Mouse (Mus musculus) heart, embryonic 14.5 days (tissue): ENCODE results near the gene Nubp1. TPM values are rescaled to one million over a fixed set of nuclear protein-coding genes. Genes with fewer than 3 reads are reported as not detected.

Source experiments
- ATAC-seq: fragments of 200-750 bp; cut with Nextera tagmentation; 2 replicates; pipeline ENCODE4 v1.8.0; 2017; ENCODE audit warnings: low read depth, moderate TSS enrichment; ENCODE audit not compliant: insufficient number of reproducible peaks, insufficient read depth, low FRiP score
- H3K27ac ChIP-seq, 2 experiments: fragments of 200-500 bp in 1 of 2; fragments of 300-500 bp in 1 of 2; sonication (generic) in 1 of 2; replicated peaks in 1 of 2; 2 replicates each; pipeline ENCODE4 v1.5.1; 2012 to 2014; ENCODE audit warnings: low read depth in 2 of 2, low read length in 2 of 2, control low read depth in 1 of 2, mild to moderate bottlenecking in 1 of 2, mixed read lengths in 1 of 2; ENCODE audit not compliant: control insufficient read depth in 1 of 2, insufficient read depth in 1 of 2
- H3K27me3 ChIP-seq: fragments of 300-500 bp; sonication (generic); 2 replicates; pipeline ENCODE4 v1.6.1; 2014; ENCODE audit warnings: mild to moderate bottlenecking, low read length, control low read depth; ENCODE audit not compliant: control insufficient read depth, insufficient read depth
- H3K36me3 ChIP-seq: fragments of 300-500 bp; sonication (generic); 2 replicates; pipeline ENCODE4 v1.6.1; 2014; ENCODE audit warnings: mild to moderate bottlenecking, control low read depth, low read length, mixed read lengths; ENCODE audit not compliant: control insufficient read depth, insufficient read depth
- H3K4me1 ChIP-seq, 2 experiments: fragments of 200-500 bp in 1 of 2; fragments of 300-500 bp in 1 of 2; sonication (generic) in 1 of 2; 2 replicates each; pipeline ENCODE4 v1.6.1; 2012 to 2014; ENCODE audit warnings: low read length in 2 of 2, control low read depth in 1 of 2, mixed read lengths in 1 of 2; ENCODE audit not compliant: control insufficient read depth in 2 of 2, insufficient read depth in 2 of 2
- H3K4me2 ChIP-seq: fragments of 300-500 bp; sonication (generic); 2 replicates; pipeline ENCODE4 v1.6.1; 2014; ENCODE audit warnings: mild to moderate bottlenecking, low read length
- H3K4me3 ChIP-seq, 2 experiments: fragments of 200-500 bp in 1 of 2; fragments of 300-500 bp in 1 of 2; sonication (generic) in 1 of 2; 2 replicates each; pipeline ENCODE4 v1.5.1; 2012 to 2014; ENCODE audit warnings: low read length in 2 of 2, mild to moderate bottlenecking in 2 of 2, control low read depth in 1 of 2, low read depth in 1 of 2, moderate library complexity in 1 of 2; ENCODE audit not compliant: control insufficient read depth in 1 of 2, insufficient read depth in 1 of 2
- H3K9ac ChIP-seq: fragments of 300-500 bp; sonication (generic); 2 replicates; pipeline ENCODE4 v1.6.1; 2014; ENCODE audit warnings: mild to moderate bottlenecking, low read length
- H3K9me3 ChIP-seq: fragments of 300-500 bp; sonication (generic); 2 replicates; pipeline ENCODE4 v1.6.1; 2016; ENCODE audit warnings: low read length, control low read depth; ENCODE audit not compliant: control insufficient read depth
- WGBS: fragments of 180-500 bp; shearing (Covaris S2); extraction: QIAGEN DNeasy Blood & Tissue Kit; methylation state at CpG from one replicate; pipeline ENCODE4 v1.1.7; 2014; 5-methylcytosine and 5-hydroxymethylcytosine counted together
- polyA plus RNA-seq: library from polyadenylated mRNA; unstranded; fragments of >200 nt; fragmentation: Nextera tagmentation; extraction: Ambion mirVana; gene quantifications from 2 replicates; pipeline ENCODE4 v1.2.1, GENCODE M21; 2014

The Nubp1 gene
- polyA plus RNA-seq, 1 experiment from 2014 or later = 33.7 TPM

DNA sequence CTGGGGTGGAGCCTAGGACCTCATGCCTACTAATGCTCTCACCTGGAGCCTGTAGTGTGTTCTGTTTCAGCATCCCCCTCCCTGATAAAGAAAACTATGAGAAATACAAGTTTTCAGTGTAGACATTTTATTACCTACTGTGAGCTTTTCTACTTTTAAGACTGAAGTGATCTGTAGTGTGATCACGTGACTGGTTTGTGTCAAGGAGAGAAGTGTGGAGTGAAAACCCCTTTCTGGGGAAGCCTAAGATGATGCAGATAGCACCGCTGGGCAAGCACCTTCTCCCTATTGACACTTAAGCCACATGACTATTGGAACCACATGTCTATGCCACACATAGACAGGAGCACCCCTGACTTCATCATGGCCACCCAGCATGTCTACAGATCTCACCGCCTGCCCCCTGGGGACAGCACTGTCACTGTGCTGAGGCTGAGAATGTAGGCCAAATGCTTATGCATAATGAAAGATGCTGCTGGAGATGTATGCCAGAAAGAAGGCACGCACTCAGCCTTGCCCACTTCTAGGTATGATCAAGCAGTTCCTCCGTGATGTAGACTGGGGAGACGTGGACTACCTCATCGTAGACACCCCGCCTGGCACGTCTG lies 8.8 kb downstream of the Nubp1 start:
- no peak overlapping the region for H3K4me2 ChIP-seq
- H3K27ac ChIP-seq = no peak overlapping the region
- no peak overlapping the region for H3K9ac ChIP-seq
- H3K36me3 ChIP-seq = peaks cover 82% of the 10 kb centered on the region
- 90% methylated on average over 9 of the region's 9 CpGs for WGBS
- no peaks in the 10 kb centered on the region for H3K27me3 ChIP-seq
- H3K4me3 ChIP-seq = no peak overlapping the region
- ATAC-seq = no peak
- H3K4me1 ChIP-seq = no peaks in the 10 kb centered on the region
- H3K9me3 ChIP-seq = peaks cover 3% of the 10 kb centered on the region; the same call in 1 of the 2 replicates

GRCm38 (mm10) chr16:10431911-10432310 lies 20.2 kb downstream of the Nubp1 start:
- 66% methylated on average over 1 of the region's 1 CpGs for WGBS

GRCm38 (mm10) chr16:10432387-10432786 lies 20.6 kb downstream of the Nubp1 start:
- no peaks in the 10 kb centered on the region for H3K9me3 ChIP-seq
- no peak overlapping the region for H3K4me3 ChIP-seq
- no peak for ATAC-seq
- H3K4me1 ChIP-seq = no peaks in the 10 kb centered on the region
- no peak overlapping the region for H3K9ac ChIP-seq
- no peak overlapping the region for H3K4me2 ChIP-seq
- H3K27me3 ChIP-seq = no peaks in the 10 kb centered on the region
- WGBS = 82% methylated on average over 4 of the region's 4 CpGs
- no peak overlapping the region for H3K27ac ChIP-seq
- no peaks in the 10 kb centered on the region for H3K36me3 ChIP-seq

More at GRCm38 (mm10) chr16:10431911-10432310, 20.2 kb downstream of the Nubp1 start:
- Histone ChIP-seq H3K27ac (no peak overlapping the region), H3K9me3 (no peaks in the 10 kb centered on the region), H3K36me3 (no peaks in the 10 kb centered on the region), H3K4me1 (no peaks in the 10 kb centered on the region), H3K4me2 (no peak overlapping the region), H3K4me3 (no peak overlapping the region), H3K27me3 (no peaks in the 10 kb centered on the region), H3K9ac (no peak overlapping the region)
- ATAC-seq = no peak

DNA sequence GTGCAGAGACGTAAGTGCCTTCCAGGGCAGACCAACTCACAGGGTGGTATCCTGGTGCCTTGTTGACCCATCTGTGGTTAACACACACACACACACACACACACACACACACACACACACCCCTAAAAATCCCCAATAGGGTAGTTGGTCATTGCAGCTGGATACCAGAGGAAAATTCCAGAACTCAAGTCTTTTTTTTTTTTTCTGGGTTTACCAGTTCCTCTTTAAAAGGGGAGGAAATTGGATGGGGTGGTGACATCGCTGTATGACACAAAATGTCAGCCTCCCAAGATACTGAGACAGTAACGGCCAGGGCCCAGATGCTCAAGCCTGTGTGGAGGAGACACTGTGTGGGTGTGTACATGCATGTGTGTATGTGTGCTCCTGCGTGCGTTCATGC lies 21.6 kb downstream of the Nubp1 start:
- H3K4me1 ChIP-seq = no peaks in the 10 kb centered on the region
- H3K36me3 ChIP-seq = no peaks in the 10 kb centered on the region
- no peaks in the 10 kb centered on the region for H3K9me3 ChIP-seq
- no peak overlapping the region for H3K27ac ChIP-seq
- H3K4me3 ChIP-seq = no peak overlapping the region
- H3K4me2 ChIP-seq = no peak overlapping the region
- no peak for ATAC-seq
- H3K27me3 ChIP-seq = no peaks in the 10 kb centered on the region
- H3K9ac ChIP-seq = no peak overlapping the region
- 72% methylated on average over 5 of the region's 5 CpGs for WGBS

GRCm38 (mm10) chr16:10436166-10436565 lies 24.4 kb downstream of the Nubp1 start:
- Histone ChIP-seq H3K27ac (no peak overlapping the region), H3K4me2 (no peak overlapping the region), H3K4me3 (no peak overlapping the region), H3K9ac (no peak overlapping the region), H3K9me3 (no peaks in the 10 kb centered on the region), H3K36me3 (no peaks in the 10 kb centered on the region), H3K27me3 (no peaks in the 10 kb centered on the region), H3K4me1 (no peaks in the 10 kb centered on the region)
- ATAC-seq = no peak
- WGBS = 82% methylated on average over 6 of the region's 6 CpGs

GRCm38 (mm10) chr16:10438055-10438454 lies 26.3 kb downstream of the Nubp1 start:
- no peaks in the 10 kb centered on the region for H3K36me3 ChIP-seq
- no peak overlapping the region for H3K9ac ChIP-seq
- H3K27me3 ChIP-seq = no peaks in the 10 kb centered on the region
- ATAC-seq = no peak
- no peak overlapping the region for H3K4me2 ChIP-seq
- no peaks in the 10 kb centered on the region for H3K4me1 ChIP-seq
- H3K27ac ChIP-seq = no peak overlapping the region
- H3K9me3 ChIP-seq = no peaks in the 10 kb centered on the region
- no peak overlapping the region for H3K4me3 ChIP-seq
- 76% methylated on average over 5 of the region's 5 CpGs for WGBS

GRCm38 (mm10) chr16:10441328-10441727 lies 29.6 kb downstream of the Nubp1 start:
- no peak for ATAC-seq
- Histone ChIP-seq H3K27me3 (no peaks in the 10 kb centered on the region), H3K9ac (no peak overlapping the region), H3K4me1 (peaks cover 0 to 1% of the 10 kb centered on the region in 2 experiments; a peak in 1 of 4 replicates), H3K4me2 (no peak overlapping the region), H3K36me3 (no peaks in the 10 kb centered on the region), H3K4me3 (no peak overlapping the region), H3K9me3 (no peaks in the 10 kb centered on the region), H3K27ac (no peak overlapping the region)
- WGBS = 85% methylated on average over 6 of the region's 6 CpGs

- 86% methylated on average over 4 of the region's 4 CpGs for WGBS
- Histone ChIP-seq H3K27ac (no peak overlapping the region), H3K4me2 (no peak overlapping the region)
Measured at GRCm38 (mm10) chr16:10441761-10442160, 30.0 kb downstream of the Nubp1 start.

More at GRCm38 (mm10) chr16:10441761-10442160, 30.0 kb downstream of the Nubp1 start:
- Histone ChIP-seq H3K36me3 (no peaks in the 10 kb centered on the region), H3K9me3 (no peaks in the 10 kb centered on the region), H3K27me3 (no peaks in the 10 kb centered on the region), H3K4me3 (no peak overlapping the region), H3K4me1 (peaks cover 0 to 2% of the 10 kb centered on the region in 2 experiments; a peak in 1 of 4 replicates), H3K9ac (no peak overlapping the region)
- ATAC-seq = no peak
